Mouse (Mus musculus) thymus, postnatal 4 days (tissue): ENCODE results near the gene Gm28038.
A peak's percentile ranks its signal among the peaks of the same experiment; 100 is the strongest.

Source experiments
- DNase-seq: peaks from one replicate; pipeline ENCODE4 v3.0.0; 2021

The Gm28038 gene

DNA sequence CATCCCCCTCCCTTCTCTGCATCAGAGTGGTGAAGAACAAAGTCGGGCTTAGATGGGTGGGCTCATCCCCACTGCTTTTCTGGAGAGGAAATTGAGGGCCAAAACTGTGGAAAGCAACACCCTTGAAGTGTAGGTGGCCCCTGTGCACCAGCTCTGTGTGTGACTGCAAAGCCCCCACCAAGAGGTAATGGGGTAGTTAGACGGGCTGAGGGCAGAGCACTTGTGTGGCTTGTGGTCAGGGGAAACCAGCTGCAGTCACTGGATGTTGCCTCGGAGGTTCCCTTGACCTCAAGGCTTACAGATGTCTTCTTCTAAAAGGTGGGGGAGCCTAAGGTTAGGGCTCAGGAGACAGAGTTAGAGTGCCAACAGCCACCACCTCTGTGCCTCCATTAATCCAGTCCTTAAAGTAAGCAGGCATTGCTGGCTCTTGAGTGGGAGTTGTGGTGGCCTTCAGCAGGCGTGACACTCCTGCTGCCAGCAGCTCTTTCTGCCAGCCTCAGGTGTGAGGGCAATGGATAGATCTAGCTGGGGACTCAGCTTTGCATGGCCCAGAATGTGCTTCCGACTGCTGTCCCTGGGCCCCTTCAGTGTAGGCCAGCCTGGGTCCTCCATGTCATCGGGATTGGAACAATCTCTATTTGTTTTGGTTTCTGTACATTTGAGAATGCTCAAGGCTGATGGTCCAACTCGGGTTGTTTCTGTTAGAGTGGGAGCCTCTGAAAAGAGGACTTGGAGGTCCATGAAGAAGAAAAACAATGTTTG is 23.0 kb upstream of the Gm28038 start:
- no peak for DNase-seq

DNA sequence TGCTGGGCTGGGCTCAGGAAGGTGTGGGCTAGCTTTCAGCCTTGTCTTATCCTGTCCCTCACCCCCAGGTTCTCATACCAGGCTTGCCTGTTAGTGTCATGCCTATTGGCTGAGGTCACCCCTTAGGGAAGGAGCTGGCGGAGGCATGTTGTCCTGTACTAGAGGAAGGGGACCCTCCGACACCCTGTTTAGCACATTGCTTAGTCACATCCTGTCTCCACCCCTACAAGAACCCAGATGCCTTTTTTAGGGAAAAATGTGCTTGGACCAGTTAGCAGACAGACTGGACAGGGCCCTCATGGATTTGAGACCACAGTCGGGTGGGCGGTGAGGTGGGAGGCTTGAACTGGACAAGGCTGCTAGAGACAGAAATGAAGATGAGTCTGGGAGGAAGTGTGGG is 22.2 kb upstream of the Gm28038 start:
- no peak for DNase-seq

DNA sequence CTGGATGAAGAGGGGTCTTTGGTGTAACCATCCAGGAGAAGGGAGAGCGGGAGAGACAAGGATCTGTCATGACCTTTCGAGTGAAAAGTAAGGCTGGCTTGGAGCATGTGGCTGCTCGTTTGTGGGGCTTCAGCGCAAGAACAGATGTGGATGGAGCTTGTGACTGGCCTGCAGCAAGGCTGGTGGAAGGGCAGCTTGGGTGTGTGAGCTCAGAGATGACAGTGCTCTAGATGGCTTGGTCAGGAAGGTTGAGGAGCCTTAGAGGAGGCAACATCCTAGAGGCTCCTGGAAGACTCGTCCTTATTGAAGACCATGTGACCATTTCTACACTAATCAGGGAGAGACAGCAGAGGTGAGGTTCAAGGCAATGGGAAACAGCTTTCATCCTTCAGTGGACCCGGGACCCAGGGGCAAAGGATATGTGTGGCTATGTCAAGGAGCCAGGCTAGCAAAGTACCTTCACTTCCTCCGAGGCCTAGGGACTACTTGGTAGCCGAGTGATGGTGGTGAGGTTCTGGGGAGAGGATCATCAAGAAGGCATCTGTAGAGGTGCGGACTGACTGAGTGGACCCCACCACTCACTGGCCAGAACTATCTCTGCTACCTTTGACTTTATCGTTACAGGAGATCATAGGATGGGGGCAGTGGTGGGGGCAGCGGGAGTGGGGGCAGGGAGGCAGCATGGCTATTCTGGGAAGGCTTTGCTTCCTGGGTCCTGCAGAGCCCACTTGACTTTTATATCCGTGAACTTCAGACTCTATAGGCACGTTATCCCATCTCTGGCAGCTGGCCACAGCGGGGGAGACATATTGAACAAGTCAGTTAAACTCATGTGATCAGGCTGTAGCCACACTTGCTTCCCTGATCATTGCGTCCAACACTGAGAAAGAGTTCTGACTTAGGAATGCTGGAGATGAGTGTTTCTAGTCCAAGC is 21.4 kb upstream of the Gm28038 start:
- no peak for DNase-seq

DNA sequence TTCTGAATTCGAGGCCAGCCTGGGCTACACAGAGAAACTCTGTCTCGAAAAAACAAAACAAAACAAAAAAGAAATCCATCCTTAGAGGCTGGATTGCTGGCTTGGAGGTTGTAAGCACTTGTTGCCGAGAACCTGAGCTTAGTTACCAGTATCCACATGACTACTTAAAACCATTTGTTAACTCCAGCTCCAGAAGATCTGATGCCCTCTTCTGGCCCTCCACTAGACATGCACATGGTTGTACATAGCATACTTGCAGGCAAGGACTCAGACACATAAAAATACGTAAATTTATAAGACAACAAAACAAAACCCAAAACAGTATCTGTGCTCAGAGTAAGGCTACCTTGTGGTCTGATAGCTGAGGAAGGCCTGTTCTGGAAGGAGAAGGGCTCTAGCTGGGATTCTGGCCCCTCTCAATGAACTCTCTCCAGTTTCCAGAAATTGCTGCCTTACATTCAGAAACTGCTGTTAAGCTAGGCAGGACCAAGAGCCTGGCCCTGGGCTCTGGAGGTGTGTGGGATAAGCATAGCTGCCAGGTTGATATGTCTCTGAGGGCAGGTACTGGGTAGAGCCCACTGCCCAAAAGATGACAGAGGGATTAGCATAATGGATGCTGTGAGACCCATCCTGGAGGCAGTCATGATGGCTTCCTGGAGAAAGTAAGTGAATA is 19.6 kb upstream of the Gm28038 start:
- DNase-seq, result no peak

DNA sequence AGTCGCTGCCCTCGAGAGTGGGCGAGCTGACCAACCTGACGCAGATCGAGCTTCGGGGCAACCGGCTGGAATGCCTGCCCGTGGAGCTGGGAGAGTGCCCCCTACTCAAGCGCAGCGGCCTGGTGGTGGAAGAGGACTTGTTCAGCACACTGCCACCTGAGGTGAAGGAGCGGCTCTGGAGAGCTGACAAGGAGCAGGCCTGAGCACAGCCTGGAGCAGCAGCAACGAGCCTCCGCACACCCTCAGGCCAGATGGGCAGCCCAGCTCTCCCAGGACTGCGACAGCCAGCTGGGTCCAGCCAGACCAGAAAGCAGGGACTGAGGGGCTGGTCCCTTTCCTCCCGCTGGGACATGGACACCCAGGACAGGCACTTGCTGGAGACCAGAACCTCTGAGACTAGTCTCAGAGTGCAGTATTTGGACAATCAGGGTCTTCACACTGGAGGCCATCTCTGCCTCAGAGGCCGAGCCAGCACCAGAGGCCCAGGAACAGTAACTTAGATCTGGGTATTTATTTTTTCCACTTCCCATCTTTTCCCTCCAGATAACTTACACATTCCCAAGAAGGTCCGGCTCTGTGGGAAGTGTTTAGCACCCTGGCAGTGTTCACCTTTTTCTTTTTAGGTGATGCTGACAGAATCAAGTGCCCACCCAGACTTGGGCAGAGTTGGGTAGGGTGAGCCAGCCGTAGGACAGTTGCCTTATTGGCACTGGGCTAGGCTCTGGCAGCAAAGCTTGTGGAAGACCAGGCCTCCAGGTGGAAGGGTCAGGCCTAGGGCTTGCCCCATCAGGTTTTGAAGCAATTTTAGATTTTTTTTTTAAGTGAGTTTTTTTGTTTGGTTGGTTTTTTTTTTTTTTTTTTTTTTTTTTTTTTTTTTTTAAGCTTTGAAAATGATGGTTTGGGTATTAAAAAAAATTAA is 18.7 kb upstream of the Gm28038 start:
- DNase-seq, result no peak

DNA sequence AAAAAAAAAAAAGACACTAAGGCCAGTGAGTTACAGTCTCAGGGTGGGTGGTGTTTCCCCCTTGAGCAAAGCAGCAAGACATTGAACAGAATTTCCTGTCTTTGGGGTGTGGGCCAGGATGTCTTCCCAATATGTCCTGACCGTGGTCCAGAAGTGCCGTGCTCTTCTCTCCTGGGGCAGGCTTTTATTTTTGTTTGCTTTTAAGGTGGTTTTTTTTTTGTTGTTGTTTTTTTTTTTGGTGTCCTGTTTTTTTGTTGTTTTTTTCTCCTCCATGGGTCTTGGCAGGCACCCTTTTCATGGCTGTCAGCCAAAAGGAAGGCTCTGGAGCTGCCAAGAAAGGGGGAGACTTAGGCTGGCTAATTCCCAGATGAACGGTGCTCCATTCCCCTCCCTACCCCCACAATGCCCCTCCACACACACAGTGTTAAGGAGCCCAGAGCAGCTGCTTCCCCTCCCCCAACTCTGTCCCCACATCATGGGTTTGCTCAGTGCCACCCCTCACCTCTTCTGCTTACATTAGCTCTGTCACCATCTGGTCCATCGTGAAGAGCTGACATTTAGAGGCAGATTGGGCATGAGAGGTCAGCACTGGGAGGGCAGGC is 17.9 kb upstream of the Gm28038 start:
- no peak for DNase-seq

DNA sequence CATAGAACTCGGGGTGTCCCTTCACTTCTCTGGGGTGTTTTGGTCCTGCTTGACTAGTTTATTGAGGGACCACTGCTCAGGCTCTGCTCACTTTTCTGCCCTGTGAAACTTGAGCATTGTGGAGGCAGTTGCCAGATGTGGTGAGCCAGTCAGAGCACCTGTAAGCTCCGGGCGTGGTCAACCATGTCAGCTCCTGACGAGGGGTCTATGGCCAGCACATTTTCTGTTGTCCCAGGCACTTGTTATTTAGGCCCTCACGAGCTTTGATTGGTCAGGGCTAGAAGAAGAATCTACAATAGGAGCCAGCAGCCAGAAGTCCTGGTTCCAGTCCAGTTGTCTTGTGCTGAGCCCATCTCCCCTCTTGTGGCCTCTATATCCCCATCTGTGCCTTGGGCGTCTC is 17.0 kb upstream of the Gm28038 start:
- no peak for DNase-seq

DNA sequence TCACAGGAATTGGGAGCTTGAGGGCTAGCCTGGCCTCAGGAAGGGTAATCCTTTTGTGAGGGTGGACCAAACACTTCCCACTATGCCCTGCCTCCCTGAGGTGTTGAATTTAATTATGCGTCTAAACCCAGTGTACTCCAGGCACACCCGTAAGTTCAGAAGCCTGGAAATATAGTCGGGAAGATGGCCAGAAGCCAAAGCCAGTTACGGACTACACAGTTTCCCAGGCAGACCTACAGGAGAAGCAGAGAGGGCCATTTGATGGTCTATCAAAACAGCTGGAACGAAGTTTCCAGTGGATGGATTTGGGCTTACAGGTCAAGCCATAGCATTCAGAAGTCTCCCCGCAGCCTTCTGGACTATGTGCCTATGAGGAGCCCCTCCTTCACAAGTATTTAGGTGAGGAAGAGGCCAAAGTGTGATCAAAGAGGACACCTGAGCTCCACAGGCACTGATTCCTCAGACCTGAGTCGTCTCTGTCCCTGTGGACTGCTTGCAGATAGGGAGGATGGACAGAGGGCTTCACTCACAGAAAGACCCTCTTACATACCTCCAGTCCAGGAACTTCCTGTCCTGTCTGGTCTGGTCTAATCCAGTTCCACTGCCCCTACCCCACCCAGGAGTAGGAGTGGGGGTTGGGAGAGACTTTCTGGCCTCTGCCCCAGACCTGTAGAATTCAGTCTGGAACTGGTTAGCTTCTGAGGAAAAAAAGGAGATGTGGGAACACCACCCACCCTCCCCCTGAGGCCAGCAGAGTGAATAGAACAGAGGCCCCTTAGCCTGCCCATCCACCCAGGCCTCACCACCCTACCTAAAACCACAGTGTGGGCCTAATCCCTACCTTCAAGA is 15.9 kb upstream of the Gm28038 start:
- DNase-seq, result no peak

DNA sequence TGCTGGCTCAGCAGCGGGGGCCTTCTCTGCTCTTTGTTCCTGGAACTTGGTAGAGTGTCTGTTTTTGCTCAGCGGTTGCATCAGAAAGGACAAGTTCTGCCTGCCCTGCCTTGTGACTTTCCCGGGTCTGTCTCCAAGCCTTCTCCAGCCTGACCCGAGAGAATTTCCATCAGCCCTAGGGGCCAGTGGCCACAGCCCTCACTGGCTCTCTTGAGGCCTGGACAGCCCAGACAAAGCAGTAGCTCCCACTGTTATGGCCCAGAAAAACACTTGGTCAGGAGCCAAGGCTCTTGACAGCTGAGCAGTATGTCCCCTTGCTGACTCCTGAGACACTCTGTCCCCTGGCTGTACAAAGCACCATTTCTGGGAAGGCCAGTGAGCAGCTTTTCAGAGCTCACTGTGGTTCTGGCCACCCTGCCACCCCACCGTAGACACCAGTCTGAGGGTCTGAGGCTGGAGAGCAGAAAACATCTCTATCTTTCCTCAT is 15.0 kb upstream of the Gm28038 start, which contains the start of gene Phyhd1:
Phyhd1 (plus strand) TSS at position 437 of the 487 bp plus-strand sequence.
- no peak for DNase-seq

DNA sequence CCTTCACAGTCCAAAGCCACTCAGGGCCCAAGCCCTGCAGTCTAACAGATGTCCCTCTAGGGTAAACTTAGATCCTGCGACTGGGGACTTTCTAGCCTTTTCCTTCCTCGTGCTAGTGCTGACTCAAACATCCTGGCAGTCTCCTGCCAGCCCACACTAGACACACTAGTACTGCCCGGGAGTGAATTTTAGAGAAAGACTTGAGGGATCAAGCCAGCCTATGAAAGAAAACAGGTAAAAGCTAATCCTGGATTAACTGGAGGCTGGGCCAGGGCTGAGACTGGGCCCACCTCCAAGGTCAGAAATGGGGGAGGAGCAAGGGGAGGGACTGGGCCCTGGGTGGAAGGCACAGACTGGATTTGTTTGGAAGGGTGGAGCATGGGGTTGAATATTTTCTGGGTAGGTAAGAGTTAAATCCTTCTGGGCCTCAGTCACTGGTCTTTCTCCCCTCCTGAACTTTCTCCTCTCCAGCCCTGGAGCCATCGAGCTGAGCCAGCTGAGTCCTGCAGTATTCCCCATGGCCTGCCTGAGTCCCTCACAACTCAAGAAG is 14.4 kb upstream of the Gm28038 start:
- no peak for DNase-seq

DNA sequence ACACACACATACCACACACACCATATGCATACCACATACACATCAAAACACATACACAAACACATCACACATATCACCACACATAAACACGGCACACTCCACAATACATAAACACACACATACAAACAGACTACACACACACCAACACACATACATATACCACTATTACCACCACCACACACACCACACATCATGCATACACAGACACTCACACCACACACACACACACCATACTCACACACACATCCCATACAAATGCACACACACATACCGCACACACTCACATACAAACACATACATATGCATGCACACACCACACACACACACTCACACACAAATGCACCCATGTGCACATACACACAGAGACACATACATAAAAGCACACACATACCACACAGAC is 13.4 kb upstream of the Gm28038 start:
- DNase-seq, result no peak

DNA sequence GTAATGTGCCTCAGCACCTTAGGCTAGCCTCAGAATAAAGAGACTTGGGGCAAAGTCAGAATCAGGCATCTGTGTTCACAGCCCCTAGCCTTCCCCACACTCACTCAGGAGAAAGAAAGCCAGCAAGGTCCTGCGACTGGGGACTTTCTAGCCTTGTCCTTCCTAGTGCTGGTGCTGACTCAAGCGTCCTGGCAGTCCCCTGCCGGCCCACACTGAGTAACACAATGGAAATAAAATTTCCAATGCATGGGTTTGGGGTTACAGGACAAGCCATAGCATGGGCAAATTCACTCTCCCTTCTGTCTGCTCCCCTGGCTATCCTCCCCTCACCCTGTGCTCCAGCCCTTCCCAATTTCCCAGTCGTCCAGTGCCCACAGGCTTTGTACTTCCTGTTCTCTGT is 12.5 kb upstream of the Gm28038 start:
- no peak for DNase-seq

DNA sequence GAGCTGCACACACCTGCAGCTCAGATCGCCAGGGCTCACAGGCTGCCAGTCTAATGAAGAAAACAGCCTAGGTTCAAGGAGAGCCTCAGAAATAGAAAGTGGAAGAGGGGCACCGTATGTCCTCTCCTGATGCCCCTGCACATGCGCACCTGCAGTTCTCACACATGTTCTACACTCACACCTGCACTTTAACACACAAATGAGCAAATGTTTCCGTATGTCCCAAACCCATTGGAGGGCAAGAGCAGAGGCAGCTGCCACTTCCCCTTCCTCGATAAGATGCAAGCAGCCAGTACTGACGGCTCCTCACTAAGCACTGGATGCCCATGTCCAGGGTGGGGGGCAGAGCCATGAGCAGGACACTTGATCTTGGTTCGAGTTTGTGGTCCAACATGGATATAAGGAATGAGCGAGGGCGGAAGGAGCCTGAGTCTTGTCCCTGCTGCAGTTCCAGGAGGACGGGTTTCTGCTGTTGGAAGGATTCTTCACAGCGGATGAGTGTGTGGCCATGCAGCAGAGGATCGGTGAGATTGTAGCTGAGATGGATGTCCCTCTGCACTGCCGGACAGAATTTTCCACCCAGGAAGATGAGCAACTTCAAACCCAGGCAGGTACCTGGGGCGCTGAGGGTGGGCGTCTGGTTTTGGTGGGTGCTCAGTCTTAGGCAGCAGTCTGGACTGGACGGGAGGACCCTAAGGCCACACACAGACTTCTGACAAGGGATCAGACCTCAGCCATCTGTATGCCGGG is 11.4 kb upstream of the Gm28038 start:
- DNase-seq, result no peak

DNA sequence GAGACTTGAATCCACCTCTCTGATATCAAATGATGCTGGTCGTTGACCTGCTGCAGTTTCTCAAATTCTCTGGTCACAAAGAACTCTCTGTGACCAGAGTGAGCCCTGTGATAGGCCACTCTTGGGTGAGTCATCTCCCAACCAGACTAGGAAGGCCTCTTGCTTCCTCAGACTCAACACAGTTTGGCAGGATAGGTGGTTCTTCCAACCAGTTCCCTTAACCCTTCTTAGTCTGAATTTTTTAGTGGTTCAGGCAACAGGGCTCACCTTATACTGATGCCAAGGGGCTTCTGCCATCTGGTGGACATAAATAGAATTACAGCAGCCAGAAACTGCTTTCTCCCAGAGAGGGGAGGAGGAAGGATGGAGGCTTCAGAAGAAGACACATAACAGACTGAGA is 10.7 kb upstream of the Gm28038 start:
- peak; percentile 51 for DNase-seq

DNA sequence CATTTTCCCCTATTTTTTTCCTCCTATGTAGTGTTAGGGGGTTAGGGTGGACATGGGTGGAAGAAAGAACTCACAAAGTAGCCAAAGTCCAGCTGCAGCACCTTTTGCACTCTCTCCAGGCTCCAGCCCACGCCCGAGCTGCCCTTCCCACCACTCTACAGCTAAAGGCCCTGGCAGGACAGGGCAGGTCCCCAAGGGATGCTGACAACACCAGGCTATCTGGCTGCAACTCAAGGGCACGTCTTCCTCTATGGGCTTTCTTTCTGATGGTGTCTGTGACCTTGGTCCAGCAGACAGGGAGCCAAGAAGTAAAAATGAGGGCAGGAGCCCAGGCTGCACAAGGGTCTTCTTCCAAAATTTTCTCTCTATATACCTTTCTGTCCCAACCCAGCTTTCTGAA is 808 bp downstream of the Gm28038 start:
- DNase-seq, result no peak

DNA sequence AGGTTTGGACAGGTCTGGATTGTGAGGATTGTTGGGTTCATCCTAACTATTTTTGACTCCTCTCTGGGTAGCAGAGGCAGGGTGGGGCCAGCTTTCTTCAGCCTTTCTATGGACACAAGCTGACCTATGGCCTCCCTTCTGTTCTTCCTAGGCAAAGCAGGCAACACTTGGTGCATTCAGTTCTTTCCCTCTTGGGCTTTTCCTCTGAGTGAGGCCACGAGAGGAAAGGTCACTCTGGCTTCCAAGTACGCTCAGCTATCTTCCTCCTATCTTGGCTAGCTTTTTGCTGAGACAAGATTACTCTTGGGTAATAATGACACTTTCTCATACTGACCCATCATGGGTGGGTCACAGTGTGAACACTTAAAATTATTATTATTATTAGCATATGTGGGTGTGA is 2.4 kb downstream of the Gm28038 start:
- DNase-seq, result no peak

DNA sequence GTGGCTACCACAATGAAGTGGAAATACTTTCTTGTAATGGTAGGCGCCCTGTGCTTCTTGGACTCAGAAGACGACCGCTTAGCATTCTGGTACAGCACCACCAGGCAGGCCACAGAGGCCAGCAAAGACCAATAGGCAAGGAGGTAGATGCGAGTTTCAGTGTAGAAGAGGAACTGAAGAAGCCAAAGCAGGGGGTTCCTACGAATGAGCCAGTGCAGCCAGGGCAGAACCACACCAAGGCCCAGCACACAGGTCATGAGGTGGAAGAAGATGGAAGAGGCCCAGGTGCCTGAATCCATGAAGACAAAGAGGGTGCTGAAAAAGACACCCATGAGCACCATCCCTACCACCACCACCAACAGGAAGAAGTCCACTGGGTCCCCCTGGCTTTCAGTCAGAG is 4.2 kb downstream of the Gm28038 start:
- no peak for DNase-seq

DNA sequence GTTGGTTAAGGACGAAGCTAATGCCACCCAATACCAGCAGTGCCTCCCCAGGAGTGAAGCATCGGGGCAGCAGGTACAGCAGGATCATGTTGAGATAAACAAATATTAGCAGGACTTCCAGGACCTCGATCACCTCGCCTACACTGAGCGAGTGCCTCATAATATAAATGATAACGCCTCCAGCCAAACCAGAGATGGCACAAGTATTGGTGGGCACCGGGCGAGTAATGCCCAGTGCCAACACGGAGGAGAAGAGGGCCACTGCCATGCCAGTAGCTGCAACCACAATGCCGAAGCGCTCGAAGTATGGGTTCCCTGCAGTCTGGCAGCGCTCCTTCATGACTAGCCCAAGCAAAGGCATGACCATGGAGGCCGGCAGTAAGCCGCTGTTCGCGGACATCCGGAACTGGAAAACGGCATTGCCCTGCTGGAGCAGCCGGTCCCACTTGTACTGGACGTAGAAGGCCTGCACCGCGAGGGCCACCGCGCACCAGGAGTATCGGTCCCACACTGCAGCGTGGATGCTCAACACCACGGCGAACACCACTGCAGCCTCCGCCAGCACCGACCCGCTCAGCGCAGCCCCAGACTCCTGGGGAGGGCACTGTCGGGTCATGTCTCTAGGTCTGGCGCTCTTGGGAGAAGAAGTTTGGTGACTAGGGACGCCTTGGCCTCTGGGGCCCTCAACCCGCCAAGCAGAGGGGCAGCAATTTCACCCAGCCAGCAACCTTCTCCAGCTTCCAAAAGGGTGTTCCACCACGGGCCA is 4.8 kb downstream of the Gm28038 start:
- no peak for DNase-seq
